Mouse (Mus musculus) kidney, postnatal 14 days (tissue): ENCODE results near the gene Klhl13.

ENCODE experiments used
- DNase-seq: peaks from one replicate; pipeline ENCODE4 v3.0.0; 2022; ENCODE audit warnings: mixed read lengths

The Klhl13 gene

GRCm38 (mm10) chrX:23364514-23365381 is at the start of gene Klhl13:
Klhl13 (minus strand) TSS chrX:23365082.
- peak; percentile 66 for DNase-seq

DNA sequence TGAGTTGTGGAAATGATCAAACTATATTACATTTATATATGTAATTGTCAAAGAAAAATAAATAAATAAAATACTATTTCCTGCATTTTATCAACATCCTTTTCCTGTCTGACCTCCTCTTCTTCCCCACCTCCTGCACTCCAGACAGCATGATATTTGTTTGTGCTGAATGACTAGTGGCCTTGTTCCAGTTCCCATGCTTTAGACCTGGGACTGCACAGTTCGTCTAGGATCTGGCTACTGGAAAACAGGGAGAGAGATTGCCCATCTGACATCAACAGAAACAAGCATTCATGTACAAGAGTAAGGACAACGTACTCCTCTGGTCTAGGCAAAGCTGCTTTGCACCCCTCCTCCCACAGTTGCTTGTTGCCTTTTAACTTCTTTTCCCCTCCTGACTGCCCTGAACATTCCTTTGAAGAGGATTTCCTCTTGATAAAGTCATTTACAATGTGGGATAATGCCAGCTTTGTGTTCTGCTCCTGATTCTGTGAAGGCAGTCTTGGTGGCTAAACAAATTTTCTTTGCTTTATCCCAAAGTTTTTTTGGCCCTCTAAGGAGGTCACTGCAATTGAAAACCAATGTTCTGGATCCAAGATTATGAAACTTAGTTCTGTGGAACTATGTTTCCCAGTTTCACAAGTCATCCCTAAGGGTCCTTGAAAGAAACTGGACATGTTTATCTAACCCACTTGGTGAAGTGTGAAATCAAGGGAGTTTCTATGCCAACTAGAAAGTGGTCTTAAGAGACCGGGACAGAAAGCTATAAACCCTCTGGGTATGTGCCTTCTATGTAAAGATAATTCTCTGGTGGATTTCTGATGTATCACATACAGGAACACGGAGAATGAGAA is 44.6 kb upstream of the Klhl13 start:
- DNase-seq, result no peak

- DNase-seq, result no peak
Measured at GRCm38 (mm10) chrX:23388716-23389115, 23.8 kb upstream of the Klhl13 start.

- no peak for DNase-seq
Measured at GRCm38 (mm10) chrX:23363441-23363840, 1.4 kb downstream of the Klhl13 start.

DNA sequence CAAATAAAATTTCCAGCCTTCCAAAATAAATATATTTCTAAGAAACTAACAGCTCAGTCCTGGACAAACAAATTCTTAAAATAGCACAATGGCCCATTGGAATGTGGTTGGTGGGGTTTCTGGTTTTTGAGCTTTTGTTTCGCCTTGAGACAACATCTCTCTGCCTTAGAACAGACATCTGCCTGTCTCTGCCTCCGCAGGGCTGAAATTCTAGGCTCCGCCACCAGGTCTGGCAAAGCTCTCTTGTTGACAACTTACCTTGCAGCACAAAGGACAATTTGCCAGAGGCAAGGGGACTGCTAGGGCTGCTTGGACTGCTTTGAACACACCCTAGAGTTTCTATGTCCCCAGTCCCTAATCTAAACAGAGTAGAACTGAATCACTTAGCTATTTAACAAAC is 4.4 kb downstream of the Klhl13 start:
- DNase-seq, result no peak

DNA sequence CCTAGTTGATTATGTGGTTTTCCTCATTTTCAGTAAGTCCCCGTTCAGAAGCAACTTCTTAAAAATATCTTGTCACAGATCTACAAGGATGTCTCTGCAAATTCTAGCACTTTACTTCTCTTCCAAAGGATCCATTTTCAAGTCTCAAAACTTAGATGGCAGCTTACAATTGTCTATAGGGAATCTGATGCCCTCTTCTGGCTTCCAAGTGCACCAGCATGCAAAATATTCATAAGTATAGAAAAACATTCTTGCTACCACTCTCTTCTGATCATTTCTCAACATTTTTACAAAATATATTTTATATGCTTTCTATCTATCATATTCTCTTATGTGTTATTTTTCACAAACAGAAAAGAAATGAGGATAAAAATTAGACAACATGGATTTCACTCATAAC is 14.8 kb downstream of the Klhl13 start:
- DNase-seq, result no peak

DNA sequence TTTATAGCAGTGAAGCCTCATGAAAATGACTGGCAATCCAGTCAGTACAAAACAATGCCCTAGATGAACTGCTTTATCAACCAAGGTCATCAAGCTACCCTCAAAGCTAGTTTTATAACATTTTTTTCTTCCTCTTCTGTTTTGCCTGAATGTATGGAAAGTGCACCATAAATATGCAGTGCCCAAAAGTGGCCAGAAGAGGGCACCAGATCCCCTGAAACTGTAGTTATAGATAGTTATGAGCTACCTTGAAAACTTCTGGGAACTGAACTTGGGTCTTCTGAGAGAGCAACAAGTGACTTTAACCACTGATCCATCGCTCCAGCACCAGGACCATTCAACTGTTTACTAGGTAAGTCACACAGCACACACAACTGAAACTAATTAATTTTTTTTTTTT is 36.8 kb downstream of the Klhl13 start:
- DNase-seq, result no peak

DNA sequence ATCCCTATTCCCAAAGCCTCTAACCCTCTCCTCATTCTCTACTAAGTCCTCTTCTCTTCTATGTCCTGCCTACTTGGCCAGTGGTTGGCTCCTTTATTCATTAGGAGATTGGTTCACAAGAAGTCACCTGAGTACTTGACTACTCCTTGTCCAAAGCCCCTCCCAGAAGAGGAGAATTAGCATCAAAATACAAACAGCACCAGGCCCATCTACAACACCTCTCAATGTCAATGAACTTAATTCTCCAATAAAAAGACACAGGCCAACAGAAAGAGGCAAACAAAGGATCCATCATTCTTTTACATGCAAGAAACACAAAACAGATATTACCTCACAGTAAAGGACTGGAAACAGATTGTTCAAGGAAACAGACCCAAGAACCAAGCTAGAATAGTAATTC is 46.0 kb downstream of the Klhl13 start:
- DNase-seq, result no peak

DNA sequence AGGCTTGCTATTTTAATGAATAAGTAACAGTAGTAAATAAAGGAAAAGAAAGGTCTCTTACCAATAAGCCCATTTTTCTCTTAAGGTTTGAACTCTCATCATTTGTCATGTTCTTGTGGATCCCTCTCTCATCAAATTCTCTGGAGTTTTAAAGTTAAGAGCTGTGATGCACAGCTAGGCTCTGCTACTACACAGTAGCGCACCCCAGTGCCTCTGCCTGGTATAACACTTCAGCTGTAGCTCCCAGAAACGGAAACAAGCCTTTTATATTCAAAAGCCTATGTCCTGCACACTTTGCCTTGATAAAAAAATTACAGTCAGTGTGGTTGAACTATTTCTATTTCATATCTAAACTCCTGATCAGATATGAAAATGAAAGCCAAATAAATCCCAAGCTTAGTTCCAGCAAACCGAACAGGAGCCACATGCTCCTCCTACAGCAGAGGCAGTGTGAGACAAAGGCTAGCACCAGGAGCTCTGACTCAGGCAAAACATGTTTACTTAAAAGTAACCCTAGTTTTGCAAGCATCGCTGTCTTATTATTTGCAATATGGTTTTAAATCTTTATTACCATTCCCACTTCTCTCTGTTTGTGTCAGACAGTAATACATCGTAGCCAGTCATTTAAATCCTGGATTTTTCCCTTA is 68.8 kb downstream of the Klhl13 start:
- peak; percentile 8 for DNase-seq

DNA sequence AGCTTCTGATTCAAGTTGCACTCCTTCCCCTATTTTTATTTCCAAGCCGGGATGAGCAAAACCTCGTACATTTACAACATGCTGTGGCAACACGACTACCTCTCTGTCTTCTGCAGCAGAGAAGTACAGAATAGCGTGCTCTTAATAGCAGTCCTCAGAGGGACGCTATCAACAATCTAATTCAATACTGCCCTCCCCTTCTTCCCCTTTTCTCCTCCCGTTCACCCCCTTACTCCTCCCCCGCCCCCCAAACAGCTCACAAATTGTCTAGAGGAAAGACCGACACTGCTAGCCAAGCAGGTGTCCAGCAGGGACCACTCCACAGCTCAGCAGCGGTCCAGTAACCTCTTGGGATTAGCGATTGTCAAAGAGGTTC is 79.5 kb downstream of the Klhl13 start:
- DNase-seq, result no peak

DNA sequence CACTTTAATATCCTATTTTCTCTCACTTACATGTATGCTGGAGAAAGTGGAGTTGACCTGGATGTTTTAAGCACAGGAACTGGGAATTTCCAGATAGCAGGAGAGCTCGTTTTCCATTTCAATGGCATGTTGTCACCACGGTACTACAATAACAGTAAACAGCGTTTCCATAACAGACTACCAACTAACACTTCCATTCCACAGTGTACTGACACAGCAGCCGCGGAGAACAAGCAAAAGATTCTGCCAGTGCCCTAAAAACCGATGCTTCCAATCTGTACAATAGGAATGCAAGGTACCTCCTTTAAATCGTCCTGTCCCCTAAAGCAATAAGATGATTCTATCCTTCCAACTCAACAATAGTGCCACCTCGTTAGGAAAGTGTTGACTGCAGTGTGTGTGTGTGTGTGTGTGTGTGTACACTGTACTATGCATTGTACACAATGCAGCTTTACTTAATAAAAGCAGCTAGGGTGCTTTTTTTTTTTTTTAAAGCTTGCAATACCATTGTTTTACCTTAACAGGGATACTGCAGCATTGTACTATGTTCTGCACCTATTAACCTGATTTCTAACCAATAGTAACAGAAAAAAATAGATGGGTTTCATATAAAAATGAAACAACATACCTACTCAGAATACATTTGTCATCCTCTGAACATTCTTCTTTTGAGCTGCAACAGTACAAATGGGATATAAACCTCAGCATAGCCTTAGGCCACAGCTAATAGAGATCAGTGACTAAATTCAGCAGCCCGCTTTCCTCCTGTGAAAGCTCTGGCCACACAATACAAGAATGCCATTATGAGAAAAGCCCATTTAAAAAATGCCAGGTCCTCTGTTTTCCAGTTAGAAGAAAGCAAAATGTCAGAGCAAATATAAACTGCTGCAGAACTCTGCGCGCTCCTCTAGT is 80.1 kb downstream of the Klhl13 start:
- DNase-seq, result no peak

DNA sequence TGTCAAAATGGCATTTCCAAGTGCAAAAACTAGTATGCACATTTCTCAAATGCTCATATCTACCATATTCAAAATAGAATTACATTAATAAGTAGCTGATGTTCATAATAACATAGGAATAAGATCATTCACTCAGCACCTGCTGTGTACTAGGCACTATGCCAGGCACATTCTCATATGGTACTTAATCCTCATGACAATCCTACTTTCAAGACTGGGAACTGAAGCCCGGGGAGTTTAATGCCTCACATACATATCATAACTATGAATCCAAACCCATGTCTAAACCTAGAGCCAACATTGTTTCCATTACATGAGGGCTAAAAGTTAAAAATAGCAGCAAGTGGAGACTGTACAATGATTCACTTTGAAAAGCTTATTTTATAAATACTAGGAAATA is 97.3 kb downstream of the Klhl13 start:
- no peak for DNase-seq

- no peak for DNase-seq
Measured at GRCm38 (mm10) chrX:23248752-23249151, 116.1 kb downstream of the Klhl13 start.
